Mouse (Mus musculus) layer of hippocampus, adult 6 months (tissue): ENCODE data around the gene Kat6b. TPM values are rescaled to one million over a fixed set of nuclear protein-coding genes. Genes with fewer than 3 reads are reported as not detected.

Experiments used
- long read RNA-seq, 2 experiments: library from polyadenylated mRNA; unstranded; transcript quantifications; one replicate each; pipeline ENCODE4 v2.0.0; 2019 to 2020
- polyA plus RNA-seq: library from polyadenylated mRNA; unstranded; fragments of <200 nt; fragmentation: Nextera tagmentation; gene quantifications from 2 replicates; pipeline ENCODE4 v1.2.3, GENCODE M21; 2021

Kat6b gene
- polyA plus RNA-seq: 10.4 and 12.1 TPM in 2 replicates
- long read RNA-seq, experiment 1, partial matches to known transcripts: 6 of 11 reads
- long read RNA-seq, experiment 1, other reads (novel, unspliced or antisense): 5 of 11 reads
- long read RNA-seq, experiment 2, partial matches to known transcripts: 1 of 17 reads
- long read RNA-seq, experiment 2, other reads (novel, unspliced or antisense): 16 of 17 reads

GRCm38 (mm10) chr14:21481231-21481630 lies at the start of gene Kat6b:
Gene Kat6b, plus strand, starts transcription at chr14:21481434.

GRCm38 (mm10) chr14:21714486-21714885 lies 233.3 kb downstream of the Kat6b start, which contains the start of gene Dupd1:
Gene Dupd1, minus strand, starts transcription at chr14:21714576.

Other genes starting within 250 kb of the Kat6b start
- gene Dupd1, start 233.1 kb downstream of the Kat6b start, polyA plus RNA-seq: 0.24 and 0.46 TPM in 2 replicates